Mouse (Mus musculus): ENCODE measurements around the gene Pde4a. TPM values are rescaled to one million over a fixed set of nuclear protein-coding genes. Genes with fewer than 3 reads are reported as not detected.

Pde4a gene
- polyA plus RNA-seq (2015; fragmentation: Nextera tagmentation; extraction: Ambion mirVana) = 4.1 and 5.6 TPM in 2 replicates

GRCm38 (mm10) chr9:21165041-21165951 lies at the start of gene Pde4a:
Gene Pde4a, plus strand, starts transcription at chr9:21165714.

DNA sequence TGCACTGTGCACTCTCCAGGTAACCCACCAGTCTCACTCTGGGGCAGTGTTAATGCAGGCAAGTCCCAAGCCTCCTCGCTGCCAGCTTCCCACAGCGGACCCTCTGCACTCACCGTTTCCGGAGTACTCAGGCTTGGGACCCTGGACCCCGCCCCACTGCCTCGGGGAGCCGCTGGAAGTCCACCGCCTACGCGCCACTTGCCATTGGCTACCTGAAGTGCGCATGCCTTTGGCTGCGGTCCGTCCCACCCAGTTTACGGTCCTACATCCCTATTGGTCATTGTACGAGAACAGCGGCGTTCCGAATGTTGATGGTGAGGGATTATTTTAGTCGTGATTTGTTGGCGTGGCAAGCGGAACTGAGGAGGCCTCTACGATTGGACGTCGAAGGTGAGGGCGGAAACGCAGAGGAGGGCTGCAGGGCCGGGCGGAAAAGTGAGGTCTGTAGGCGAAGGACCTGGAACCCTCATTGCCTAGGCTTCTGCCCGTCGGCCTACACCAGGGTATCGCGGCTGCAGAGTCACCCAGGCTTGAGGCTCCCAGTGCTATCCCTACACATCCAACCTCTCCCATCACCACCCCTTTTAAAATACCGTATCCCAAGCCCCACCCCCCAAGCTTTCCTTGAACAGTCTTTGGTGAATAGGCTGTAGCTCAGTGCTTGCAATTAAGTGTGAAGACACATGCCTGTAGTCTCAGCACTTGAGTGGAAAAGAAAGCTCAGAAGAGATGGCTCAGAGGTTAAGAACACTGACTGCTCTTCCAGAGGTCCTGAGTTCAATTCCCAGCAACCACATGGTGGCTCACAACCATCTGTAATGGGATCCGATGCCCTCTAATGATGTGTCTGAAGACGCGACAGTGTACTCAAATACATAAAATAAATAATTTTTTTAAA lies 34.2 kb upstream of the Pde4a start, which contains the start of gene Tyk2:
TSS of gene Tyk2 (minus strand) at position 185 of the 898 bp plus-strand sequence.

GRCm38 (mm10) chr9:21149654-21150419 lies 15.7 kb upstream of the Pde4a start, which contains the start of gene Cdc37:
Gene Cdc37, minus strand, starts transcription at chr9:21149982.

GRCm38 (mm10) chr9:21238733-21239464 lies 73.4 kb downstream of the Pde4a start, which contains the start of gene Keap1:
Gene Keap1, minus strand, starts transcription at chr9:21239361.

GRCm38 (mm10) chr9:21248326-21248725 lies 82.8 kb downstream of the Pde4a start, which contains the start of gene S1pr5:
Gene S1pr5, minus strand, starts transcription at chr9:21248443.

Other genes starting within 250 kb of the Pde4a start
- 63.9 and 66.7 TPM in 2 replicates for gene Dnmt1, start 205.8 kb upstream of the Pde4a start, polyA plus RNA-seq (2015; fragmentation: Nextera tagmentation; extraction: Ambion mirVana)
- 6.7 and 8.2 TPM in 2 replicates for gene S1pr2, start 188.9 kb upstream of the Pde4a start, polyA plus RNA-seq (2015; fragmentation: Nextera tagmentation; extraction: Ambion mirVana)
- 77.0 and 79.0 TPM in 2 replicates for gene Mrpl4, start 163.0 kb upstream of the Pde4a start, polyA plus RNA-seq (2015; fragmentation: Nextera tagmentation; extraction: Ambion mirVana)
- gene Icam1, start 149.7 kb upstream of the Pde4a start, polyA plus RNA-seq (2015; fragmentation: Nextera tagmentation; extraction: Ambion mirVana) = 10.4 and 13.8 TPM in 2 replicates
- 111 and 139 TPM in 2 replicates for gene Icam4, start 136.3 kb upstream of the Pde4a start, polyA plus RNA-seq (2015; fragmentation: Nextera tagmentation; extraction: Ambion mirVana)
- gene Icam5, start 133.6 kb upstream of the Pde4a start, polyA plus RNA-seq (2015; fragmentation: Nextera tagmentation; extraction: Ambion mirVana) = 0.27 and 0.35 TPM in 2 replicates
- 0.26 and 0.67 TPM in 2 replicates for gene Zglp1, start 98.6 kb upstream of the Pde4a start, polyA plus RNA-seq (2015; fragmentation: Nextera tagmentation; extraction: Ambion mirVana)
- gene Gm49373, start 92.6 kb upstream of the Pde4a start, polyA plus RNA-seq (2015; fragmentation: Nextera tagmentation; extraction: Ambion mirVana) = 0.17 and 0.23 TPM in 2 replicates
- gene Fdx1l, start 92.1 kb upstream of the Pde4a start, polyA plus RNA-seq (2015; fragmentation: Nextera tagmentation; extraction: Ambion mirVana) = 41.2 and 44.7 TPM in 2 replicates
- 0.86 and 1.1 TPM in 2 replicates for gene Gm38431, start 73.7 kb upstream of the Pde4a start, polyA plus RNA-seq (2015; fragmentation: Nextera tagmentation; extraction: Ambion mirVana)
- gene Raver1, start 73.7 kb upstream of the Pde4a start, polyA plus RNA-seq (2015; fragmentation: Nextera tagmentation; extraction: Ambion mirVana) = 20.1 and 20.8 TPM in 2 replicates
- 9.7 and 12.2 TPM in 2 replicates for gene Tyk2, start 34.5 kb upstream of the Pde4a start, polyA plus RNA-seq (2015; fragmentation: Nextera tagmentation; extraction: Ambion mirVana)
- 139 and 143 TPM in 2 replicates for gene Cdc37, start 15.7 kb upstream of the Pde4a start, polyA plus RNA-seq (2015; fragmentation: Nextera tagmentation; extraction: Ambion mirVana)
- 31.7 and 37.9 TPM in 2 replicates for gene Keap1, start 73.6 kb downstream of the Pde4a start, polyA plus RNA-seq (2015; fragmentation: Nextera tagmentation; extraction: Ambion mirVana)
- 0.52 and 0.57 TPM in 2 replicates for gene S1pr5, start 82.7 kb downstream of the Pde4a start, polyA plus RNA-seq (2015; fragmentation: Nextera tagmentation; extraction: Ambion mirVana)
- gene Atg4d, start 99.6 kb downstream of the Pde4a start, polyA plus RNA-seq (2015; fragmentation: Nextera tagmentation; extraction: Ambion mirVana) = 60.0 and 74.6 TPM in 2 replicates
- gene Kri1, start 122.3 kb downstream of the Pde4a start, polyA plus RNA-seq (2015; fragmentation: Nextera tagmentation; extraction: Ambion mirVana) = 14.7 and 14.9 TPM in 2 replicates
- 125 and 133 TPM in 2 replicates for gene Cdkn2d, start 125.7 kb downstream of the Pde4a start, polyA plus RNA-seq (2015; fragmentation: Nextera tagmentation; extraction: Ambion mirVana)
- 0.11 and 0.13 TPM in 2 replicates for gene Ap1m2, start 146.6 kb downstream of the Pde4a start, polyA plus RNA-seq (2015; fragmentation: Nextera tagmentation; extraction: Ambion mirVana)
- 37.8 and 47.0 TPM in 2 replicates for gene Slc44a2, start 155.0 kb downstream of the Pde4a start, polyA plus RNA-seq (2015; fragmentation: Nextera tagmentation; extraction: Ambion mirVana)
- 54.4 and 64.5 TPM in 2 replicates for gene Ilf3, start 202.2 kb downstream of the Pde4a start, polyA plus RNA-seq (2015; fragmentation: Nextera tagmentation; extraction: Ambion mirVana)
- gene Qtrt1, start 246.1 kb downstream of the Pde4a start, polyA plus RNA-seq (2015; fragmentation: Nextera tagmentation; extraction: Ambion mirVana) = 26.2 and 27.2 TPM in 2 replicates